Mouse (Mus musculus) embryonic facial prominence, embryonic 12.5 days (tissue): ENCODE data around the gene Ahsg. TPM values are rescaled to one million over a fixed set of nuclear protein-coding genes. Genes with fewer than 3 reads are reported as not detected.
"Not testable (repeated sequence)": the region's sequence is repeated elsewhere in the genome, so short reads cannot be mapped to it uniquely, and the experiment has no call there.

ENCODE experiments used
- ATAC-seq: fragments of 200-750 bp; cut with Nextera tagmentation; 2 replicates; pipeline ENCODE4 v1.8.0; 2017; ENCODE audit not compliant: insufficient number of reproducible peaks, insufficient read depth, low FRiP score, low TSS enrichment
- H3K27ac ChIP-seq: fragments of 300-500 bp; sonication (generic); 2 replicates; pipeline ENCODE4 v1.5.1; 2016; ENCODE audit warnings: mild to moderate bottlenecking
- H3K27me3 ChIP-seq: fragments of 300-500 bp; sonication (generic); 2 replicates; pipeline ENCODE4 v1.6.1; 2016; ENCODE audit warnings: mild to moderate bottlenecking, moderate library complexity
- H3K36me3 ChIP-seq: fragments of 300-500 bp; sonication (generic); 2 replicates; pipeline ENCODE4 v1.6.1; 2016; ENCODE audit warnings: mild to moderate bottlenecking
- H3K4me1 ChIP-seq: fragments of 300-500 bp; sonication (generic); 2 replicates; pipeline ENCODE4 v1.6.1; 2016
- H3K4me2 ChIP-seq: fragments of 300-500 bp; sonication (generic); replicated peaks from 2 replicates; pipeline ENCODE4 v1.6.1; 2016; ENCODE audit warnings: mild to moderate bottlenecking, moderate library complexity
- H3K4me3 ChIP-seq: fragments of 300-500 bp; sonication (generic); 2 replicates; pipeline ENCODE4 v1.5.1; 2016; ENCODE audit warnings: mild to moderate bottlenecking
- H3K9ac ChIP-seq: fragments of 300-500 bp; sonication (generic); 2 replicates; pipeline ENCODE4 v1.6.1; 2016; ENCODE audit warnings: mild to moderate bottlenecking, moderate library complexity
- H3K9me3 ChIP-seq: fragments of 300-500 bp; sonication (generic); 2 replicates; pipeline ENCODE4 v1.6.1; 2016; ENCODE audit warnings: mild to moderate bottlenecking, moderate library complexity
- WGBS: fragments of 180-500 bp; shearing (Covaris S2); methylation state at CpG from one replicate; pipeline ENCODE4 v1.1.7; 2016; 5-methylcytosine and 5-hydroxymethylcytosine counted together
- polyA plus RNA-seq: library from polyadenylated mRNA; unstranded; fragments of >200 nt; fragmentation: Nextera tagmentation; extraction: Ambion mirVana; gene quantifications from 2 replicates; pipeline ENCODE4 v1.2.1, GENCODE M21; 2016

Gene Ahsg
- polyA plus RNA-seq, 1 experiment from 2014 or later, result not detected

- Histone ChIP-seq H3K36me3 (no peaks in the 10 kb centered on the region), H3K27ac (no peak overlapping the region), H3K9me3 (no peaks in the 10 kb centered on the region), H3K9ac (no peak overlapping the region), H3K27me3 (no peaks in the 10 kb centered on the region), H3K4me2 (peak overlapping the region; percentile 24; the same call in 1 of the 2 replicates), H3K4me3 (no peak overlapping the region), H3K4me1 (peaks cover 11% of the 10 kb centered on the region; the same call in 1 of the 2 replicates)
- 41% methylated on average over 15 of the region's 15 CpGs for WGBS
- peak; percentile 35; the same call in 1 of the 2 replicates for ATAC-seq
These were observed 27.7 kb downstream of the Ahsg start for GRCm38 (mm10) chr16:22918664-22919312.

GRCm38 (mm10) chr16:22919971-22920854, 29.1 kb downstream of the Ahsg start:
- peak; percentile 67; the same call in 1 of the 2 replicates for ATAC-seq
- no peaks in the 10 kb centered on the region for H3K9me3 ChIP-seq
- no peaks in the 10 kb centered on the region for H3K27me3 ChIP-seq
- H3K4me2 ChIP-seq, result no peak overlapping the region
- no peaks in the 10 kb centered on the region for H3K36me3 ChIP-seq
- whole genome bisulfite sequencing, result 46% methylated on average over 18 of the region's 18 CpGs
- no peak overlapping the region for H3K9ac ChIP-seq
- H3K4me3 ChIP-seq, result no peak overlapping the region
- no peak overlapping the region for H3K27ac ChIP-seq
- peaks cover 11% of the 10 kb centered on the region; the same call in 1 of the 2 replicates for H3K4me1 ChIP-seq

GRCm38 (mm10) chr16:22921761-22922160, 30.7 kb downstream of the Ahsg start:
- Histone ChIP-seq H3K4me2 (no peak overlapping the region), H3K9ac (no peak overlapping the region), H3K9me3 (no peaks in the 10 kb centered on the region), H3K36me3 (no peaks in the 10 kb centered on the region), H3K27ac (no peak overlapping the region), H3K4me3 (no peak overlapping the region), H3K4me1 (peaks cover 11% of the 10 kb centered on the region; the same call in 1 of the 2 replicates), H3K27me3 (no peaks in the 10 kb centered on the region)
- ATAC-seq, result no peak
- WGBS, result 92% methylated on average over 5 of the region's 5 CpGs

- H3K4me3 ChIP-seq, result no peak overlapping the region
- no peak overlapping the region for H3K9ac ChIP-seq
- WGBS, result 77% methylated on average over 4 of the region's 4 CpGs
- no peak overlapping the region for H3K27ac ChIP-seq
- H3K27me3 ChIP-seq, result no peaks in the 10 kb centered on the region
- no peaks in the 10 kb centered on the region for H3K36me3 ChIP-seq
- H3K4me1 ChIP-seq, result peaks cover 11% of the 10 kb centered on the region; the same call in 1 of the 2 replicates
- H3K4me2 ChIP-seq, result no peak overlapping the region
- ATAC-seq, result no peak
- H3K9me3 ChIP-seq, result no peaks in the 10 kb centered on the region
These were observed 31.4 kb downstream of the Ahsg start for GRCm38 (mm10) chr16:22922433-22922832.

- Histone ChIP-seq H3K9ac (no peak overlapping the region), H3K9me3 (no peaks in the 10 kb centered on the region), H3K4me2 (no peak overlapping the region), H3K36me3 (no peaks in the 10 kb centered on the region), H3K27me3 (no peaks in the 10 kb centered on the region), H3K27ac (no peak overlapping the region), H3K4me1 (no peaks in the 10 kb centered on the region), H3K4me3 (no peak overlapping the region)
- 76% methylated on average over 6 of the region's 6 CpGs for whole genome bisulfite sequencing
- ATAC-seq, result no peak
These were observed 38.5 kb downstream of the Ahsg start for GRCm38 (mm10) chr16:22929575-22929974.

- H3K9ac ChIP-seq, result no peak overlapping the region
- WGBS, result 82% methylated on average over 11 of the region's 11 CpGs
- H3K4me1 ChIP-seq, result no peaks in the 10 kb centered on the region
- H3K9me3 ChIP-seq, result no peaks in the 10 kb centered on the region
- no peak overlapping the region for H3K4me3 ChIP-seq
- H3K4me2 ChIP-seq, result no peak overlapping the region
- H3K27ac ChIP-seq, result no peak overlapping the region
- no peak for ATAC-seq
- no peaks in the 10 kb centered on the region for H3K27me3 ChIP-seq
- no peaks in the 10 kb centered on the region for H3K36me3 ChIP-seq
These were observed 40.5 kb downstream of the Ahsg start for GRCm38 (mm10) chr16:22931431-22932200.

- Histone ChIP-seq H3K4me2 (no peak overlapping the region), H3K4me3 (no peak overlapping the region), H3K4me1 (no peaks in the 10 kb centered on the region), H3K9ac (no peak overlapping the region), H3K27me3 (no peaks in the 10 kb centered on the region), H3K27ac (no peak overlapping the region), H3K9me3 (no peaks in the 10 kb centered on the region), H3K36me3 (no peaks in the 10 kb centered on the region)
- ATAC-seq, result no peak
- 87% methylated on average over 12 of the region's 12 CpGs for WGBS
These were observed 46.6 kb downstream of the Ahsg start for GRCm38 (mm10) chr16:22937631-22938030.

GRCm38 (mm10) chr16:22938541-22938940, 47.5 kb downstream of the Ahsg start:
- Histone ChIP-seq H3K27ac (no peak overlapping the region), H3K27me3 (no peaks in the 10 kb centered on the region), H3K4me3 (no peak overlapping the region), H3K4me1 (no peaks in the 10 kb centered on the region), H3K9me3 (no peaks in the 10 kb centered on the region), H3K9ac (no peak overlapping the region), H3K4me2 (no peak overlapping the region), H3K36me3 (no peaks in the 10 kb centered on the region)
- 76% methylated on average over 2 of the region's 2 CpGs for WGBS
- no peak for ATAC-seq

- Histone ChIP-seq H3K9ac (no peak overlapping the region), H3K27me3 (no peaks in the 10 kb centered on the region), H3K4me1 (no peaks in the 10 kb centered on the region), H3K9me3 (no peaks in the 10 kb centered on the region), H3K27ac (no peak overlapping the region), H3K4me3 (no peak overlapping the region), H3K36me3 (no peaks in the 10 kb centered on the region), H3K4me2 (no peak overlapping the region)
- 76% methylated on average over 8 of the region's 8 CpGs for WGBS
- no peak for ATAC-seq
These were observed 48.1 kb downstream of the Ahsg start for GRCm38 (mm10) chr16:22939120-22939695.

GRCm38 (mm10) chr16:22941825-22942476, 50.9 kb downstream of the Ahsg start:
- H3K36me3 ChIP-seq, H3K27ac ChIP-seq, H3K9me3 ChIP-seq, H3K27me3 ChIP-seq, H3K4me1 ChIP-seq, ATAC-seq, H3K9ac ChIP-seq, H3K4me3 ChIP-seq, H3K4me2 ChIP-seq: not testable (repeated sequence)

- Histone ChIP-seq H3K4me3 (no peak overlapping the region), H3K9ac (no peak overlapping the region), H3K27ac (no peak overlapping the region), H3K4me2 (no peak overlapping the region), H3K27me3 (no peaks in the 10 kb centered on the region), H3K9me3 (no peaks in the 10 kb centered on the region), H3K36me3 (no peaks in the 10 kb centered on the region), H3K4me1 (no peaks in the 10 kb centered on the region)
- 78% methylated on average over 2 of the region's 2 CpGs for WGBS
- no peak for ATAC-seq
These were observed 56.3 kb downstream of the Ahsg start for GRCm38 (mm10) chr16:22947371-22947770.
